Mouse (Mus musculus) midbrain, embryonic 16.5 days (tissue): ENCODE measurements around the gene Mvp. TPM values are rescaled to one million over a fixed set of nuclear protein-coding genes. Genes with fewer than 3 reads are reported as not detected.

Experiments
- ATAC-seq: fragments of 200-750 bp; cut with Nextera tagmentation; 2 replicates; pipeline ENCODE4 v1.8.0; 2017; ENCODE audit warnings: moderate TSS enrichment
- H3K27ac ChIP-seq: fragments of 300-500 bp; sonication (generic); 2 replicates; pipeline ENCODE4 v1.5.1; 2014; ENCODE audit warnings: mild to moderate bottlenecking, low read length, mixed read lengths
- H3K27me3 ChIP-seq: fragments of 300-500 bp; sonication (generic); 2 replicates; pipeline ENCODE4 v1.6.1; 2014; ENCODE audit warnings: low read depth, low read length, mixed read lengths; ENCODE audit not compliant: control insufficient read depth, insufficient read depth
- H3K36me3 ChIP-seq: fragments of 300-500 bp; sonication (generic); 2 replicates; pipeline ENCODE4 v1.6.1; 2014; ENCODE audit warnings: mild to moderate bottlenecking, low read length, moderate library complexity, mixed read lengths; ENCODE audit not compliant: control insufficient read depth, insufficient read depth
- H3K4me1 ChIP-seq: fragments of 300-500 bp; sonication (generic); 2 replicates; pipeline ENCODE4 v1.6.1; 2014; ENCODE audit warnings: mild to moderate bottlenecking, low read length, mixed read lengths; ENCODE audit not compliant: control insufficient read depth, insufficient read depth
- H3K4me2 ChIP-seq: fragments of 300-500 bp; sonication (generic); 2 replicates; pipeline ENCODE4 v1.6.1; 2014; ENCODE audit warnings: mild to moderate bottlenecking, low read length, mixed read lengths
- H3K4me3 ChIP-seq: fragments of 300-500 bp; sonication (generic); 2 replicates; pipeline ENCODE4 v1.5.1; 2014; ENCODE audit warnings: low read depth, mild to moderate bottlenecking, low read length, moderate library complexity, mixed read lengths
- H3K9ac ChIP-seq: fragments of 300-500 bp; sonication (generic); 2 replicates; pipeline ENCODE4 v1.6.1; 2014; ENCODE audit warnings: low read depth, low read length, mixed read lengths
- H3K9me3 ChIP-seq: fragments of 300-500 bp; sonication (generic); replicated peaks from 2 replicates; pipeline ENCODE4 v1.6.1; 2014; ENCODE audit warnings: mild to moderate bottlenecking, low read length, mixed read lengths; ENCODE audit not compliant: control insufficient read depth, poor library complexity, severe bottlenecking
- WGBS: fragments of 180-500 bp; shearing (Covaris S2); extraction: QIAGEN DNeasy Blood & Tissue Kit; methylation state at CpG from one replicate; pipeline ENCODE4 v1.1.7; 2014; 5-methylcytosine and 5-hydroxymethylcytosine counted together
- polyA plus RNA-seq: library from polyadenylated mRNA; unstranded; fragments of >200 nt; fragmentation: Nextera tagmentation; extraction: Ambion mirVana; gene quantifications from 2 replicates; pipeline ENCODE4 v1.2.1, GENCODE M21; 2015

Mvp gene
- polyA plus RNA-seq, 1 experiment from 2014 or later, result 3.2 TPM

- no peak; the same call in 1 of the 2 replicates for ATAC-seq
- Histone ChIP-seq H3K9me3 (no peaks in the 10 kb centered on the region), H3K27ac (peak overlapping the region; percentile 23; the same call in 1 of the 2 replicates), H3K27me3 (no peaks in the 10 kb centered on the region), H3K36me3 (peaks cover 24% of the 10 kb centered on the region), H3K4me3 (peak overlapping the region; percentile 76; the same call in 1 of the 2 replicates), H3K4me1 (peaks cover 10% of the 10 kb centered on the region), H3K9ac (no peak overlapping the region), H3K4me2 (peak overlapping the region; percentile 37)
- 15% methylated on average over 8 of the region's 8 CpGs for WGBS
These were observed 38.9 kb downstream of the Mvp start for GRCm38 (mm10) chr7:126975493-126975892.

GRCm38 (mm10) chr7:126967361-126967760, 47.1 kb downstream of the Mvp start:
- Histone ChIP-seq H3K4me1 (no peaks in the 10 kb centered on the region), H3K9me3 (no peaks in the 10 kb centered on the region), H3K4me2 (no peak overlapping the region), H3K4me3 (no peak overlapping the region), H3K36me3 (peaks cover 63% of the 10 kb centered on the region), H3K27me3 (no peaks in the 10 kb centered on the region), H3K9ac (no peak overlapping the region), H3K27ac (no peak overlapping the region)
- WGBS, result 60% methylated on average over 6 of the region's 6 CpGs
- ATAC-seq, result no peak

GRCm38 (mm10) chr7:126965568-126965967, 48.9 kb downstream of the Mvp start:
- H3K9me3 ChIP-seq, result no peaks in the 10 kb centered on the region
- peaks cover 61% of the 10 kb centered on the region for H3K36me3 ChIP-seq
- no peak overlapping the region for H3K27ac ChIP-seq
- no peak overlapping the region for H3K4me3 ChIP-seq
- peaks cover 3% of the 10 kb centered on the region for H3K27me3 ChIP-seq
- no peak overlapping the region for H3K9ac ChIP-seq
- WGBS, result 55% methylated on average over 3 of the region's 3 CpGs
- no peaks in the 10 kb centered on the region for H3K4me1 ChIP-seq
- ATAC-seq, result no peak
- no peak overlapping the region for H3K4me2 ChIP-seq

- Histone ChIP-seq H3K9me3 (no peaks in the 10 kb centered on the region), H3K4me1 (no peaks in the 10 kb centered on the region), H3K9ac (no peak overlapping the region), H3K36me3 (peaks cover 52% of the 10 kb centered on the region), H3K4me3 (no peak overlapping the region), H3K4me2 (no peak overlapping the region), H3K27ac (no peak overlapping the region), H3K27me3 (peaks cover 3% of the 10 kb centered on the region)
- 27% methylated on average over 19 of the region's 19 CpGs for WGBS
- ATAC-seq, result no peak
These were observed 50.7 kb downstream of the Mvp start for GRCm38 (mm10) chr7:126963548-126964286.

- Histone ChIP-seq H3K4me2 (no peak overlapping the region), H3K36me3 (peaks cover 43% of the 10 kb centered on the region), H3K4me1 (no peaks in the 10 kb centered on the region), H3K9me3 (no peaks in the 10 kb centered on the region), H3K27ac (no peak overlapping the region), H3K9ac (no peak overlapping the region), H3K4me3 (no peak overlapping the region), H3K27me3 (peaks cover 3% of the 10 kb centered on the region)
- WGBS, result 91% methylated on average over 4 of the region's 4 CpGs
- no peak for ATAC-seq
These were observed 52.5 kb downstream of the Mvp start for GRCm38 (mm10) chr7:126961965-126962364.

- Histone ChIP-seq H3K4me3 (no peak overlapping the region), H3K9me3 (no peaks in the 10 kb centered on the region), H3K4me2 (no peak overlapping the region), H3K36me3 (peaks cover 38% of the 10 kb centered on the region), H3K27ac (no peak overlapping the region), H3K9ac (no peak overlapping the region), H3K27me3 (peaks cover 3% of the 10 kb centered on the region), H3K4me1 (no peaks in the 10 kb centered on the region)
- ATAC-seq, result no peak
- WGBS, result 91% methylated on average over 5 of the region's 5 CpGs
These were observed 53.3 kb downstream of the Mvp start for GRCm38 (mm10) chr7:126961095-126961494.

GRCm38 (mm10) chr7:126959780-126960179, 54.6 kb downstream of the Mvp start:
- Histone ChIP-seq H3K9ac (no peak overlapping the region), H3K9me3 (no peaks in the 10 kb centered on the region), H3K36me3 (peaks cover 38% of the 10 kb centered on the region), H3K27me3 (peaks cover 3% of the 10 kb centered on the region), H3K4me3 (no peak overlapping the region), H3K4me1 (no peaks in the 10 kb centered on the region), H3K27ac (no peak overlapping the region), H3K4me2 (no peak overlapping the region)
- ATAC-seq, result no peak
- WGBS, result 76% methylated on average over 9 of the region's 9 CpGs

- Histone ChIP-seq H3K27me3 (no peaks in the 10 kb centered on the region), H3K36me3 (peaks cover 17% of the 10 kb centered on the region)
These were observed 59.3 kb downstream of the Mvp start for GRCm38 (mm10) chr7:126955125-126955524.

GRCm38 (mm10) chr7:126952646-126953045, 61.8 kb downstream of the Mvp start:
- H3K9me3 ChIP-seq, result no peaks in the 10 kb centered on the region
- no peaks in the 10 kb centered on the region for H3K27me3 ChIP-seq
- H3K36me3 ChIP-seq, result peaks cover 3% of the 10 kb centered on the region; the same call in 1 of the 2 replicates
- ATAC-seq, result no peak
- peak overlapping the region; percentile 56 for H3K4me3 ChIP-seq
- WGBS, result 0% methylated on average over 2 of the region's 8 CpGs
- H3K4me2 ChIP-seq, result peak overlapping the region; percentile 78
- H3K27ac ChIP-seq, result no peak overlapping the region
- peaks cover 37% of the 10 kb centered on the region for H3K4me1 ChIP-seq
- peak overlapping the region; percentile 55 for H3K9ac ChIP-seq

More at GRCm38 (mm10) chr7:126955125-126955524, 59.3 kb downstream of the Mvp start:
- H3K9ac ChIP-seq, result no peak overlapping the region
- H3K4me2 ChIP-seq, result no peak overlapping the region
- peaks cover 22% of the 10 kb centered on the region for H3K4me1 ChIP-seq
- no peak overlapping the region for H3K4me3 ChIP-seq
- ATAC-seq, result no peak
- H3K27ac ChIP-seq, result no peak overlapping the region
- no peaks in the 10 kb centered on the region for H3K9me3 ChIP-seq
- WGBS, result 67% methylated on average over 3 of the region's 3 CpGs
